Mouse (Mus musculus) A20 (cell line): ENCODE measurements around the gene Atg2b.

Source experiments
- DNase-seq: peaks from one replicate; pipeline ENCODE4 v3.0.0-alpha.2; 2011; ENCODE audit warnings: low read depth, low spot score

The Atg2b gene

DNA sequence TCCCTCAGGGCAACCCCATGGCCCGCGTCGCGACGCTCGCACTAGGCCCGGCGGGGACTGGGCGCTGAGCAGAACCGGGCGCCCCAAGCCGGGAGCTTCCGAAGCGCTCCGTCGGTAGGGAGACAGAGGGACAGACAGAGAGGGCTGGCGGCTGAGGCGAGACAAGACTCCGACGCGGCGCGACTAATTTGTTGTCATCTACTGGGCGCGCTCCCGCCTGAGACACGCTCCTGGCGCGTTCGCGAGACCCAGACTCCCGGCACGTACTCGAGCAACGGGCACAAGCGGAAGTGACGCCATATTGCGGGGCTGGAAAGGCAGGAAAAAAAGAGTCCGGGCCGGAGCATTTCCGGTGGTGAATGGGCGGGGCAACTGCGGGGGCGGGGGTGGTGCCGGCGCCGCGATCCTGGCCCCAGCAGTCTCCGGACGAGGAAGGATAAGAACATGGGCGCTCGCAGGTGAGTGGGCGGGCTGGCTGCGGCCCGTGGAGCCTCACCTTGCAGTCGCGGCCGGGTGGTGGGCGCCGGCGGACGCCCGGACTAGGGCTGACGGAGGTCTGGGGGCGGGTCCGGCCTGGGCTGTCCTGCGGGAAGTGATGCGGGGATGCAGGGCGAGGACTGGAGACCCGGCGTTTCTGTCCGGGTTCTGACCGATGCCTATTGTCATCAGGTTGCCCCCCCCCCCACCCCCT is at the start of gene Atg2b:
Atg2b (minus strand) TSS at position 211 of the 691 bp plus-strand sequence.
- DNase-seq: peak; percentile 97

DNA sequence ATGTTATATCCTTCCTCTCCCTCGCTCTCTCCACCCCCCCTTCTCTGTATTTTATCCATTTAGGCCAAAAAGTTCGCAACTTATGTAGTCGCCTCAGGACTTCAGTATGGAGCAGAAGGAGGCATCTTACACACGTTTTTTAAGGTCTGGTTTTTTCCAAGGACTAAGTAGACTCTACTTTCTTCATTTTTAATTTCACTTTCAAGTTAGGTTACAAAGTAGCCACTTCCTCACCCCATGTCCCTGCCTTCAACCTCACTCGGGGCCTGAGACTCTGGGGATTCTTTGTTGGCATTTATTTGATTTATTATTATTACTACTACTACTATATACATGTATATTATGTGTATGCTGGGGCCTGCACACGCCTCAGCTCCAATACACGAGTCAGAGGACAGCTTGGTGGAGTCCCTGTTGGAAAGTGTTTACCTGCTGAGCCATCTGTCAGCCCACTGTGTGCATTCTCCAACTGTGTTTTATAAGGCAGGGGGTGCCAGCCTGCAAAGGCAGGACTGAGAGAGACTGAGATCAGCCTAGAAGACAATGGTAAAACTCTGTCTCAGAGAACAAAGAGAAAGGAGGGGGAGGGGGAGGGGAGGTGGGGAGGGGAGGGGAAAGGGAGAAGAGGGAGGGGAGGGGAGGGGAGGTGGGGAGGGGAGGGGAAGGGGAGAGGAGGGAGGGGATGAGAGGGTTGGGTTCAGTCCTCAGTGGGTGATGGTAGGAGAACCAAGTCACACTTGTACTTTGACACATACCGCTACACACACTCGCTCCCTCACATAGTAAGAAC is 48.6 kb upstream of the Atg2b start:
- peak; percentile 73 for DNase-seq

DNA sequence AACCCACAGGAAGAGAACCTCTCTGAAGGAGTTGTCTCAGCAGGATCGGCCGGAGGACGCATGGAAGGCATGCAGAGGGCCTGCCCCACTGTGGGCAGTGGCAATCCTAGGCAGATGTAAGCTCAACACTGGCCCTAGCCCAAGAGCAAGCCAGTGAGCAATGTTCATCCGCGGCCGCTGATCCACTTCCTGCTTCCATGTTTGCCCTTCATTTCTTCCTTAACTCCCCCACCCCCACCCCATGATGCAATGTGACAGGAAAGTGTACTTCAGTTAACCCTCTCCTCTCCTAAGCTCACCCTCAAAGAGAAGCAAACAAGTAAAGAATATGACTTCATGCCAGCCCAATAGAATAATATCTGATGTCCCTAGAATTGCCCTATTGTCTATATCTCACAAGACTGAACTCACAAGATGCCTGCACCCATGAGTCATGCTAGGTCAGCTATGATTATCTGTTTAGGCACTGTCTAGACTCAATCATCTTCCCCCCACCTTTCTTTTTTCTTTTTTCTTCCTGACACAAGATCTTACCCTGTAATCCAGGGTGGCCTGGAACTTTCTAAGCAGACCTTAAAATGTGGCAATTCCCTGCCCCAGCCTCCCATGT is 45.9 kb upstream of the Atg2b start:
- no peak for DNase-seq

DNA sequence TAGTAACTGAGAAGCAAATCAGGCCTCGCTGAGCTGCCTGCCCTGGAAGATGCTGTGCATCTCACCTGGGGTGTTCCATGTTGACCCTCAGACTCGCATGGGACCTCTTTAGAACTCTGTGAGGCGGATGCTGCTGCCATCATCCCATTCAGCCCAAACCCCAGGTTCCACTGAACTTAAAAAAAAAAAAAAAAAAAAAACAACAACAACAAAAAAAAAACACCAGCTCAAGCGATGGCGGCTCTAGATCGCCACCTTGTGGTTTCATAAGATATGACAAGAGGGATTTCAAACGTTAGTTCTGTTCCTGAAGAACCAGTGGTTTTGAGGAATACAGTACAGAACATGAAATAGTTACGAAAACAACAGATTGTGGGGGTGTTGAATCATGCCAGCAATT is 43.0 kb upstream of the Atg2b start:
- peak; percentile 62 for DNase-seq

- DNase-seq: no peak
Measured at GRCm38 (mm10) chr12:105727268-105727667, 42.3 kb upstream of the Atg2b start.

DNA sequence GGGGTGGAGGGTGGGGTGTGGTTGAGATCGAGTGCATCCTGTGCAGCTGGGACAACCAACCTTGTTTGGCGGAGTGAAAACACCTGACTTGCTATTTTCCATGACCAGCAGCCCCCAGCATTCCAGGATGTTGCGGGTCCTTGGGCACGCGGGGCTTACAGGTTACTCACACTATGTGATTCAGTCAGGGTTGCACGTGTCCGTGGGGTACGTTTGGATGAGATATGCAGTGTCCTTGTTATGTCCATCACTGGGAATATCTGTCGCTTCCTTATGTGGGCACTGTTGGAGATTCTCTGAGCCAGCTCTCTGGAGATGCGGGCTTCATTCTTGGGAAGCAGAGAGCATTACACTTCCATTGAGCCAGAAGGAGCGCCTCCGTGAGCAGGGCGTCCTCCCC is 40.7 kb upstream of the Atg2b start:
- no peak for DNase-seq

DNA sequence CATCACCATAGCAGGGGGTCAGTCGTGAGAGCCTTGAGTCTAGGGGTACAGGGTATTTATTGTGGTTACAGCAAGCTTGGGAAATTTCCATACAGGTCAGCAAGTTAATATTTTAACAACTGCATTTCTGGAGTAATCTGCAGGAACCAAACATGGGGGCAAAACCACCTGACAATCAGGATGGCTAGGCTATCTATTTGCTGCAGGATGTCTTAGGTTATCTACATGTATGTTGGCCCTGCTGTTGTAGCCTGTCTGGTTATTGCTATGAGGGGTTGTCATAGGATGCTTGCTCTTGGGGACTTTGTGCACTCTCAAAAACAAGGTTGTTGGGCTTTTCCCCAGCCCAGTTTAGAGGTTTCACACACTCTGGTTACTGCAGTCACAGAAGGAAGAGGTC is 39.6 kb upstream of the Atg2b start:
- DNase-seq: no peak

DNA sequence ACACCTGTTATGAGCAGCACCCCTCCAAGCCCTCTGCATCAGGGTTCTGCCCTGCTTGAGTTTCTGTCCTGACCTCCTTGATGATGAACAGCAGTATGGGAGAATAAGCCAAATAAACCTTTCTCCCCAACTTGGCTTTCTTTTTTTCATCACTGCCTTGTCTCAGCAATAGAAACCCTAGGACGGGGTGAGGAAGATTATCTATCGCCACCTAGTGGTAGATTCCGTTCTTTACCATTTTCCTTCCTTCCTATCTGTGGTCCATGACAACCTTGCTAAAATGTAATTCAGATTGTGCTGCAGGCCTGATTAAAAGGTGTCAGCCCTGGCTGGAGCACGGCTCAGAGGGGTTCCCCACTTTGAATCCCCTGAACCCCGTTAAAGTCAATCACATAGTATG is 37.6 kb upstream of the Atg2b start:
- peak; percentile 64 for DNase-seq

GRCm38 (mm10) chr12:105721452-105722132 is 36.6 kb upstream of the Atg2b start:
- no peak for DNase-seq

DNA sequence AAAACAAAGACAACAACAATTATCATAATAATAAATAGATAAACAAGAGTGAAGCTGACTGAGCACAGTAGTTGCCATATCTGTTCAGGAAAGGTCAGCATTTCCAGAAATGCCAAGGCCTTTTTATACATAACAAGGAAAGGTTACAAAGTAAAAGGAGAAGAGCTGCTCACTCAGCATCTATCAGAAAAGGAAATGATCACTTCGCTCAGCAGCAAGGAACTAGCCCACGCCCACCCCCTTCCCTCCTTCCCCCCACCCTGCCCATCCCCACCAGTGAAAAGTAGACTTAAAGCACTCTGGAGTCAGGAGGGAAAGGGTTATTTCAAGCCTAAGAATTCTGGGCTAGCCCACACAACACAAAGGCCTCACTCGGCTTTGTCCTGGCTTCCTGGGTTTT is 35.2 kb upstream of the Atg2b start:
- no peak for DNase-seq

- no peak for DNase-seq
Measured at GRCm38 (mm10) chr12:105718616-105719015, 33.6 kb upstream of the Atg2b start.

DNA sequence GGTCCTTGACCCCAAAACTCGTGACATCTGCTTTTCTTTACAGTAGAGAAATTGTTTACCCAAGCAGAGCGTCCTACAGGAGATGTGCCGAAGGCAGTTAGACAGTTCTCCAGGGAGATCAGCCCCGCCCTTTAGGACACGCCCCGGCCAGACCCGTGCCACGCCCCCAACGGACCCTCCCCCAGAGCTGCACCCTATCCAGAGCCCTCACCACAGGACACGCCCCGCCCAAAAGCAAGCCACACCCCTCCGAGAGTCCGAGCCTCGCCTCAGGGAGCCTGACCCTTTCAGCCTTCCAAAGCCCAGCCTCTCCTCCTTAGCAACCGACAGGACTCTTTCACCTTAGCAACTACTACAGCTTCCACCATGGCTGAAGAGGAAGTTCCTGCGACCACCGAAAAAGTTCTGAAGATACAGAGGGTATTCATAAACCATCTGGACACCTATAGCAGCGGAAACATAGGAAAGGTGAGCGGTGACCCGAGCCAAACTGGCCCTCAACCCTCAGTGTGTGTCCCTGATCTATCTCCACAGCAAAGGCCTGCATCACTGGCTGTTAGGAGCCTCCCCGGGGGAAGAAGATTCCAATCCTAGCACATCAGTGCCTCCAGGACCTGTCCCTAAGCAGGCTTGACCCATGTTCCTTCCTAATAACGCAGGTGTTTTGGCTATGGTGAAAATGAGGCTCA is 20.9 kb upstream of the Atg2b start, which contains the start of gene Ak7:
Ak7 (plus strand) TSS at position 178 of the 689 bp plus-strand sequence.
- DNase-seq: peak; percentile 85

GRCm38 (mm10) chr12:105700433-105700832 is 15.4 kb upstream of the Atg2b start:
- DNase-seq: no peak

GRCm38 (mm10) chr12:105697104-105697780 is 12.2 kb upstream of the Atg2b start:
- DNase-seq: no peak

- DNase-seq: no peak
Measured at GRCm38 (mm10) chr12:105695848-105696247, 10.8 kb upstream of the Atg2b start.

DNA sequence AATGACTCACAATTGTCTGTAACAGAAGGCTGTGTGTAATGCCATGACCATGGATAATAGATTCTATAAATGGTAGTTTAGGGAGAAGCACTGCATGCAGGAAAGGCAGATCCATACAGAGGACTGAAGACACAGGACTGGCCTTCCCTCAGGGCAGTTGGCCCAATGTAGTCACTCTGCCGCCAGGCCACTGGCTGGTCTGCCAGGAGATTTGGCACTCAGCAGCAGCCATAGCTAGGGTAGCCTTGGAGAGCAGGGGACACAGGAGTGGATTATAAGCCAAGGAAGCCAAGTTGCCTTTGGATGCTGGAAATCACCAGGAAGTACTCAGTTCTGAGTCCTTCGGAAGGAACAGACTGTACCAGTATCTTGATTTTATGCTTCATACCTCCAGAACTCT is 9.0 kb upstream of the Atg2b start:
- DNase-seq: no peak

GRCm38 (mm10) chr12:105689435-105689834 is 4.4 kb upstream of the Atg2b start:
- no peak for DNase-seq

GRCm38 (mm10) chr12:105688546-105688945 is 3.5 kb upstream of the Atg2b start:
- DNase-seq: no peak

DNA sequence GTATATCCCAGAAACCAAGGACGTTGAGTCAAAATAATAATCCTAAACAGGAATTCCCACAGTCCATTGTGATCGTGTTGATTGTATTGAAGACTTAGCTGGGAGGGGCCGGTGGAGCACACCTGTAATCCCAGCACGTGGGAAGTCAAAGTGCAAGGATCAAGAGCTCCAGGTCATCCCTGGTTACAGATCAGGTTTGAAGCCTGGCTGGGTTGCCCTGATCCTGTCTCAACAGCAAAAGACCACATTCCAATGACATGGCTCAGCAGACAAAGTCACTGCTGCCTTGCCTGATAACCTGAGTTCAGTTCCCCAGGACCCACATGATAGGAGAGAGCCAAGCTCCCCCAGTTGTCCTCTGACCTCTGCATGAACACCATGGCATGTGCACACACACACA is 2.4 kb upstream of the Atg2b start:
- no peak for DNase-seq

DNA sequence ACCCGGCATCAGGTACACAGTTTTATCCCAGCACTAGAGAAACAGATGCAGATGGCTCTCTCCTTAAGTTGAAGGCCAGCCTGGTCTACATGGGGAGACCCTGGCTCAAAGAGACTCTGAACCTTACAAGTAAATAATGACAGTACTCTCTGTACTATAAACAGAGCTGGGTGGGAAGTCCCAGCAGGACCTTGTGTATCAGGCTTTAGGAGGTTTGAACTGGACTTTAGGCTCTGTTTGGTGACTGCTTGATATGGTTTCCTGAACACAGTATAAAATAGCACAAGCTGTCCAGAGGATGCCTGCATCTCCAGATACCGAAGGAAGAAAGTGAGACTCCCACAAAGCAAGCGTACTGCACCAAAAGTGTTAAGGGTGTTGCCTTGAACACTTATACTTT is 1.8 kb upstream of the Atg2b start:
- DNase-seq: no peak
